Mouse (Mus musculus): ENCODE measurements around the gene Ahcyl2. TPM values are rescaled to one million over a fixed set of nuclear protein-coding genes. Genes with fewer than 3 reads are reported as not detected.

Ahcyl2 gene
- polyA plus RNA-seq, 1 experiment from 2014 or later = 5.8 TPM

DNA sequence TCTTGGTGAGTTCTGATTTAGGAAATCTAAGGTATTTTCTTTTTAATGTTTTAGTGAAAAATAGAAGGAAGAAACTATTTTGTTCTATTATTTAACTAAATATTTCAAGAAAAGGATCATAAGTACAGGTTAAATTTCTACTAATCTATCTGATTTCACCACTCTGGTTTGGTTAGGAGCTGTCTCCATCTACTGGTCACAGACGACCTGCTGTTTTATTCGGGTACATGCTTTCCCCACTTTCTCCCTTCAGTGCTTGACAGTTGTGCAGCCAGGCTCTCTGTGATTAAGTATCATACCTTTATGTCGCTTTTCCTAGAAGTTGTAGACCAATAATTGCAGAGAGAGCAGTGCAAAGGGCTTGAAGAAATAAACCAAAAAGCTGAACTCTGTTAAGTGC lies 51.5 kb downstream of the Ahcyl2 start:
- Histone ChIP-seq H3K4me1 (replicated peaks) (no peaks in the 10 kb centered on the region), H3K9me3 (replicated peaks) (no peaks in the 10 kb centered on the region), H3K27ac (no peak overlapping the region), H3K9ac (no peak overlapping the region), H3K4me2 (no peak overlapping the region), H3K36me3 (no peaks in the 10 kb centered on the region), H3K27me3 (no peaks in the 10 kb centered on the region), H3K4me3 (no peak overlapping the region)
- 26% methylated on average over 3 of the region's 3 CpGs for WGBS
- no peak for ATAC-seq (replicated peaks; ENCODE audit: insufficient number of reproducible peaks, insufficient read depth, low FRiP score, low read depth)

DNA sequence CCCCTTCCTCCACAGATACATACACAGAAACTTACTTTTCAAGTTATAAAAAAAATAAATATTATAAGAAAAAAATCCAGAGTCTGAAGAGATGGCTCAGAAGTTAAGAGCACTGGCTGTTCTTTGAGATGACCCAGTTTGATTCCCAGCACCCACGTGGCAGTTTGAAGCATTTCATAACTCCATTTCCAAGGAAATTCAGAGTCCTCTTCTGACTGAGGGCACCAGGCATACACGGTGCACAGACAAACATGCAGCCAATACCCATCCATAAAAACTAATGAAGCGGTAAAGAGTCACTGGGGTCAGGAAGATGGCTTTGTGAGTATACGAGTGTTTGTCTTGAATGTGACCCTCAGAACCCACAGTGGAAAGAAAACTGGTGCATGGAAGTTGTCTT lies 52.5 kb downstream of the Ahcyl2 start:
- WGBS = 90% methylated on average over 4 of the region's 4 CpGs
- Histone ChIP-seq H3K27ac (no peak overlapping the region), H3K4me2 (no peak overlapping the region), H3K9ac (no peak overlapping the region), H3K4me3 (no peak overlapping the region), H3K4me1 (replicated peaks) (no peaks in the 10 kb centered on the region), H3K36me3 (no peaks in the 10 kb centered on the region), H3K9me3 (replicated peaks) (no peaks in the 10 kb centered on the region), H3K27me3 (no peaks in the 10 kb centered on the region)
- ATAC-seq (replicated peaks; ENCODE audit: insufficient number of reproducible peaks, insufficient read depth, low FRiP score, low read depth) = no peak

DNA sequence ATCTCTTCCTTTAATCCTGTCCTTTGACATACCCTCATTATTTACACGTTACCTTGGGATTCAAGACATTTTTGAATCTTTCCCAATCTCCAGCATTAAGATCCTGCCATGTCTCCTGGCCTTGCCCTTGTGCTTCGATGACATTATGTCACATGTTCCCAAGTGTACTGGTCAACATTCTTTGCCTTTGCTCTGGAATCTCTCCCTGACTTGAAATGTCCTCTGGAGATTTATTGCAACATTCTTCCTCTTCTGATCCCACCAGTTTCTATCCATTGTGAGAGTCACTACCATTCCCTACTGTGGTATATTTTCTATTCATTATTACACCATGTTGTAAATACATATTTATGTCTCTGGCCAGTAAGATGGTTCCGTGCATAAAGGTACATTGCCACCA lies 53.1 kb downstream of the Ahcyl2 start:
- no peaks in the 10 kb centered on the region for H3K4me1 ChIP-seq (replicated peaks)
- no peak overlapping the region for H3K4me3 ChIP-seq
- no peak for ATAC-seq (replicated peaks; ENCODE audit: insufficient number of reproducible peaks, insufficient read depth, low FRiP score, low read depth)
- H3K4me2 ChIP-seq = no peak overlapping the region
- H3K9me3 ChIP-seq (replicated peaks) = no peaks in the 10 kb centered on the region
- no peak overlapping the region for H3K27ac ChIP-seq
- H3K9ac ChIP-seq = no peak overlapping the region
- no peaks in the 10 kb centered on the region for H3K36me3 ChIP-seq
- 85% methylated on average over 3 of the region's 3 CpGs for whole genome bisulfite sequencing
- no peaks in the 10 kb centered on the region for H3K27me3 ChIP-seq

DNA sequence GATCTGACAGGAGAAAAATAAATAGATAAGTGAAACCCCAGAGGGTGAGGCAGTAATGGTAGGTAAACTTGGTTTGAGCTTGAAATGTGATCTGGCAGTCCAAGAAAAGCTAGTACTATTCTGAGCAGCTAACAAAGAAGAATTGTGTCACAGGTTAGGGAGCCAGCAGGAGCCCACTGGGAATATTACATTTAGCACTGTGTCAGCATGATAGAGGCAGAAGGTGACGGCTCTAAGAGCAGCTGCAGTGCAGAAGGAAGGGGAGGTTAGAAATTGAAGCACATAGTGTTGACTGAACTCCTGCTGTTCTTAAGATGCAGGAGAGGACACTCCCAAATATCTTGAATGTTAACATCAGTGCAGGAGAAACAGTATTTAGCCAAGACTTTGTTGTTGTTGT lies 54.0 kb downstream of the Ahcyl2 start:
- Histone ChIP-seq H3K36me3 (no peaks in the 10 kb centered on the region), H3K27me3 (no peaks in the 10 kb centered on the region), H3K9ac (no peak overlapping the region), H3K4me1 (replicated peaks) (no peaks in the 10 kb centered on the region), H3K27ac (no peak overlapping the region), H3K4me2 (no peak overlapping the region), H3K9me3 (replicated peaks) (no peaks in the 10 kb centered on the region), H3K4me3 (no peak overlapping the region)
- WGBS = 37% methylated on average over 1 of the region's 1 CpGs
- no peak for ATAC-seq (replicated peaks; ENCODE audit: insufficient number of reproducible peaks, insufficient read depth, low FRiP score, low read depth)

DNA sequence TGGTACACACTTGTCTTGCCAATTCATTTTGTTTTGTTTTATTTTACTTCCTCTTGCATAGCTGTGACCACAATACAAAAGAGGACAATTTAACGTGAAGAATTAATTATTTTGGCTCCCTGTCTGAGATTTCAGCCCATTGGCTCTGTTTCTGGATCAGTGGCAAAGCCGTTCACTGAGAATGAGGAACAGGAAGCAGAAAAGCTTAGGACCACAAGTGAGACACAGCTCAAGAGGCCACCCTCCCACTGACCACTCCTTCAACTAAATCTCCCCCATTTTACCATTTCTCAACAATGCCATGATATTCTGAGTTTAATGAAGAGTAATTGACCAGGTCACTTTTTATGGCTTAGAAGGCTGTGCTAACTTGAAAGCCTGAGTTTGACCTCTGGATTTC lies 57.5 kb downstream of the Ahcyl2 start:
- H3K4me1 ChIP-seq (replicated peaks) = no peaks in the 10 kb centered on the region
- H3K27ac ChIP-seq = no peak overlapping the region
- no peak overlapping the region for H3K4me2 ChIP-seq
- no peaks in the 10 kb centered on the region for H3K9me3 ChIP-seq (replicated peaks)
- no peaks in the 10 kb centered on the region for H3K27me3 ChIP-seq
- 73% methylated on average over 2 of the region's 2 CpGs for WGBS
- no peak overlapping the region for H3K4me3 ChIP-seq
- no peaks in the 10 kb centered on the region for H3K36me3 ChIP-seq
- H3K9ac ChIP-seq = no peak overlapping the region
- no peak for ATAC-seq (replicated peaks; ENCODE audit: insufficient number of reproducible peaks, insufficient read depth, low FRiP score, low read depth)

DNA sequence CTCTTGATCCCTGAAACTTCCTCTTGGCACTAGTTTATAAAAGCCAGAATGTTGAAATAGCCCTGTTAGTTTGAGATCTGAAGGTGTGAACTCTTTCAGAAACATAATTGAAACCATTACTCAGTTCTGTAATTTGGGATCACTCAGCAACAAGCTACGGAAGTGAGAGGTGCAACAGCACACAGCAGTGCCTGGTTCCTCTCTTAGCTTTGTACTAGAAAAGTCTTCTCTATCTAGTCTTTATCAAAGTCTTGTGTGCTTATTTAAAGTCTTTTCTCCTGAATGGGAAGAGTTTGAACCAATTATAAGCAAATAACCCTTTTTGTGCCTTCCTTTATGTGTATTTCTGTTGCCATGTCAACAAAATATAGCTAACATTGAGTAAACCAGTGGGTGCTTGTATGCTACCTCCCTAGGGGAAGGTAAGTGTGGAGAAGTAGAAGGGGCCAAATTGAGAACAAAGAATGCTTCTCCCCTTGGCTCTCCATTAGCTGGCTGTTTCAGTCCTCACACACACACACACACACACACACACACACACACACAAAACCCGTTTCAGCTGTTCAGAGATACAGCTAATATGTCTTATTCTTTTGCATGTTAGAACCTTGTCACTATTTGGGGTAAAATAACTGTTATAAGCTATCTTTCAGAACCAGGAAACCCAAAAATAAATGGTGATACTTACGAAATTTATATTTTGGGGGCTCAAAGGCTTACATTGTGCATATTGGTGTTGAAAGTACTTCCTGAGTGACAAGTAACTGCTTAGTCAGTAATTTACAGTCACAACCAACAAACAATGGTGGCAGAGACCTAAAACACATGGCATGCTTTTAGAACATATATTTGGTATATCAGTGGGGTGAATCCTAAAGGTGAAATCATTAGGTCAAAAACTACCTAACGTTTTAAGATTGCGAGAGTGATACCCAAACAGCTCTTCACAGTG lies 59.8 kb downstream of the Ahcyl2 start:
- no peak overlapping the region for H3K9ac ChIP-seq
- WGBS = 74% methylated on average over 5 of the region's 5 CpGs
- ATAC-seq (replicated peaks; ENCODE audit: insufficient number of reproducible peaks, insufficient read depth, low FRiP score, low read depth) = no peak
- H3K27ac ChIP-seq = no peak overlapping the region
- H3K4me3 ChIP-seq = no peak overlapping the region
- H3K4me2 ChIP-seq = no peak overlapping the region
- H3K27me3 ChIP-seq = no peaks in the 10 kb centered on the region
- no peaks in the 10 kb centered on the region for H3K4me1 ChIP-seq (replicated peaks)
- H3K9me3 ChIP-seq (replicated peaks) = no peaks in the 10 kb centered on the region
- no peaks in the 10 kb centered on the region for H3K36me3 ChIP-seq

DNA sequence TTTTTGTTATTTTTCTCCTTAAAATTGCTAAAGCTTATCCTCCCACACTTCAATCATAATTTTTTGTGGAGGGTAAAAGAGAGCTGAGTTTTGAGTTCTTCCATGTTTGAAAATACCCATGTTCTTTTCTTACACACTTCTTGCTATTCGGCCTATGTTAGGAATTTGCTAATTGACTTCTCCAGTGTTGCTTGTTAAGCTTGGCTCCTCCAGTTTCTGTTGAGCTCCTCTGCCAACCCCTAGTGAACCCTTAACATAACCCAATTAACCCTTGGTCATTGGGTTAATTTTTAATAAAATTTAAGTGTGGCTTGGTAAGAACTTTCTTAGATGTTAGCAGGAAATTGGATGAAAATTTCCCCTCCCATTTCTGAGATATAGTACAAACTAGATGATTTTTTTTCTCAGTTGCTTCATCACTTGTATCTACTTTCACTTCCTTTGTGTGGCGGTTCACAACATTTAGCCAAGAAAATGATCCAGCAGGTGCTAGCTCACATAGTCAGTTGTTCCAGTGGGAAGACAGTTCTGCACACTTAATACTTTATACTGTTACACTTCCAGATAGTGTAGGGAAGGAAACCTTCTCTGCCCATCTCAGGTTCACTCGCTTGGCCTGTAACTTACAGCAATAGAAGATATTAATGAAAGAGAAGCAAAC lies 60.9 kb downstream of the Ahcyl2 start:
- Histone ChIP-seq H3K4me1 (replicated peaks) (no peaks in the 10 kb centered on the region), H3K9ac (no peak overlapping the region), H3K27me3 (no peaks in the 10 kb centered on the region), H3K9me3 (replicated peaks) (no peaks in the 10 kb centered on the region), H3K36me3 (no peaks in the 10 kb centered on the region), H3K4me2 (no peak overlapping the region), H3K27ac (no peak overlapping the region), H3K4me3 (no peak overlapping the region)
- no peak for ATAC-seq (replicated peaks; ENCODE audit: insufficient number of reproducible peaks, insufficient read depth, low FRiP score, low read depth)
- 79% methylated on average over 3 of the region's 3 CpGs for WGBS

DNA sequence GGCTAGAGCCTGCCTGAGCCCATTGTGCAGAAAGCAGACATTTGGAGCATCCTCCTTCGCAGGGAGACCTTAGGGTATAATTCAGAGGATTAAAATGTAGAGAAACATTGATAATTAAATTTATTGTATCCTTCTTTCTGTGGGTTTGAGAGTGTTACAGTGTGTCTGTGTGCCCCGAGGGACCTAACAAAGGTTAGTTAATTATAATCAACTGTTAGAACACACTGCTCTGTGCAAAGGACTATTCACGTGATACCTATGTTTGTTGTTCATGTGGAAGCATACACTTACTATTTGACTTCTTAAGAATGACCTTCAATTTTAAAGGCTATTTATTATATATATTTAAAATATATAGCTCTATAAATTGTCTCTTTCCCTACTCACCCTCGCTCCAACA lies 64.5 kb downstream of the Ahcyl2 start:
- Histone ChIP-seq H3K4me1 (replicated peaks) (no peaks in the 10 kb centered on the region), H3K36me3 (no peaks in the 10 kb centered on the region), H3K27ac (no peak overlapping the region), H3K27me3 (no peaks in the 10 kb centered on the region), H3K9ac (no peak overlapping the region), H3K9me3 (replicated peaks) (no peaks in the 10 kb centered on the region), H3K4me2 (no peak overlapping the region), H3K4me3 (no peak overlapping the region)
- 80% methylated on average over 4 of the region's 4 CpGs for WGBS
- no peak for ATAC-seq (replicated peaks; ENCODE audit: insufficient number of reproducible peaks, insufficient read depth, low FRiP score, low read depth)

DNA sequence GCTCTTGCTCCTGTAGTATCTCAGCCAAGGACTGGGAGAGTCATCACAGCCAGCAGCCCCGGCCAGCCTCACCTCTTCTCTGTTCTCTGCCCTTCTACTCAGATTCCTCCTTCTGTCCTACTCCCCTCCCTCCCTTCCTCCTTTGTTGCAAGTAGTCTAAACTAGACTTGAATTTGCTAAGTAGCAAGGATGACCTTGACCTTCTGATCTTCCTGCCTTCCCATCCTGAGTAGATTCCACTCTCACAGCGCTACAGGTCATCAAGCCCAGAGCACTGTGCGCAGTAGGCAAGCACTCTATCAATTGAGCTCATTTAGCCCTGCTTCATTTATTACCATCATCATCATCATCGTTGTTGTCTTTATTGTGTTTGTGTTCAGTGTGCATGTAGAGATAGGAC lies 65.3 kb downstream of the Ahcyl2 start:
- 76% methylated on average over 4 of the region's 4 CpGs for WGBS
- Histone ChIP-seq H3K36me3 (no peaks in the 10 kb centered on the region), H3K4me2 (no peak overlapping the region), H3K4me1 (replicated peaks) (no peaks in the 10 kb centered on the region), H3K9me3 (replicated peaks) (no peaks in the 10 kb centered on the region), H3K27ac (no peak overlapping the region), H3K4me3 (no peak overlapping the region), H3K27me3 (no peaks in the 10 kb centered on the region), H3K9ac (no peak overlapping the region)
- ATAC-seq (replicated peaks; ENCODE audit: insufficient number of reproducible peaks, insufficient read depth, low FRiP score, low read depth) = no peak

DNA sequence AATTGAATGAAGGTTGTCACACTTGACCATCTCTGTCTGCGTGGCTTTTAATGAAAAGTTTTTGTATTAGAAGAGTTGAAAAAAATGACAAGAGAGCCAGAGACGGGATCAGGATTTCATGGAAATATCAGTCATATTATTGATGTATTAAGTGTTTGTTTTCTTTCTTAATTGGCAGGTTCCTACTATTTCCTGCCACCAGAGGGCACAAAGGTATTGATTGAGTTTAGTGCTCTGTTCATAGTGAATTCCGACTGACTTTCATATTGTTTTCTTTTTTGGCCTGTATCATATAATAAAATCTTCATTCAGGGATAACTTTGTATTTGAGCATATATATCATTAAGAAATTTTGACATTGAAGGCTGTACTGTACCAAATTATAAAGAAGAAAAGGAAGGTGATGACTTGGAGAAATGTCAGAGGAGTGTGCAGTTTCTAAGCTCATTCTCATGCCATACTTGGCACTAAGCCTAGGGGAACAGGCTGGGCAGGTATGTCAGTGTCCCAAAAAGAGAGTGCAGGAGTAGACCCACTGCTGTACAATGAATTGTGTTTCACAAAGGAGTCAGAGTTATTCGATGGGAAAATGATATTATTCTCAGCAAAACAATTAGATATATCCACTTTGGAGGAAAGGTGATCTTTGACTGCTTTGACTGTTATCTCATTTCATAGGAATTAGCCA lies 65.9 kb downstream of the Ahcyl2 start:
- H3K4me2 ChIP-seq = no peak overlapping the region
- 61% methylated on average over 4 of the region's 4 CpGs for WGBS
- ATAC-seq (replicated peaks; ENCODE audit: insufficient number of reproducible peaks, insufficient read depth, low FRiP score, low read depth) = no peak
- no peak overlapping the region for H3K27ac ChIP-seq
- no peaks in the 10 kb centered on the region for H3K9me3 ChIP-seq (replicated peaks)
- H3K27me3 ChIP-seq = no peaks in the 10 kb centered on the region
- no peaks in the 10 kb centered on the region for H3K4me1 ChIP-seq (replicated peaks)
- H3K36me3 ChIP-seq = no peaks in the 10 kb centered on the region
- no peak overlapping the region for H3K4me3 ChIP-seq
- H3K9ac ChIP-seq = no peak overlapping the region

DNA sequence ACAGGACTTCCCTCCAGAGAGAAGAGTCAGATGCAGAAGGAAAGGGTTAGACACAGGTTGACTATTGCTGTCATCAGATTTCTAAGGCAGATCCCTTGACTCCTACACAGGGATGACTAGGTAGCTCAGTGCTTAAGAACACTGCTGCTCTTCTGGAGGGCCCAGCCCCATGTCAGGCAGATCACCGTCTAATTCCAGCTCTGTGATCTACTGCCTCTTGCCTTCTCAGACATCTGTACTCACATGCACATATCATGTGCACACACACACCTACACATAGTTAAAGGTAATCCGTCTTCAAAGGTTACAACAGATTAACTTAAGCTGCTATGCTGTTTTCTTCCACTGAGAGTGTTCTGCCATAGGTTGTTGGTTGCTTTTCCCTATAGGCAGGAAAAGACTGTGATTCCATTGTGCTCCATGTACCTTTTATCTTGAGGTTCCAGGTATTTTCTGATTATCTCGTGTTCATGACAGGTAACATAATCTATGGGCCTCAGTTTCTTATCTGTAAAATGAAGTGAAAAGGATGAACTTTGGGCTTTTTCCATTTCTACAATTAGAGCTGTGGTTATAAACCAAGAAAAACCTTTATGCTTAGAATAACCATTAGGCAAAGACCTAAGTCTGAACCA lies 67.8 kb downstream of the Ahcyl2 start:
- 78% methylated on average over 3 of the region's 3 CpGs for WGBS
- no peak for ATAC-seq (replicated peaks; ENCODE audit: insufficient number of reproducible peaks, insufficient read depth, low FRiP score, low read depth)
- H3K27ac ChIP-seq = no peak overlapping the region
- H3K4me1 ChIP-seq (replicated peaks) = no peaks in the 10 kb centered on the region
- no peak overlapping the region for H3K9ac ChIP-seq
- no peaks in the 10 kb centered on the region for H3K9me3 ChIP-seq (replicated peaks)
- no peaks in the 10 kb centered on the region for H3K27me3 ChIP-seq
- no peak overlapping the region for H3K4me3 ChIP-seq
- H3K4me2 ChIP-seq = no peak overlapping the region
- H3K36me3 ChIP-seq = no peaks in the 10 kb centered on the region

All from heart, embryonic 15.5 days (tissue).